Mouse (Mus musculus) lung, adult 2 months (tissue): Measurements from ENCODE around the gene Nhej1.

ENCODE experiments used
- CTCF ChIP-seq: fragments of 200-500 bp; IDR thresholded peaks from 2 replicates; pipeline ENCODE4 v1.5.1; 2011; ENCODE audit warnings: mild to moderate bottlenecking, low read length, control low read depth; ENCODE audit not compliant: insufficient read depth
- POLR2A ChIP-seq: fragments of 200-500 bp; IDR thresholded peaks from 2 replicates; pipeline ENCODE4 v1.6.1; 2011; ENCODE audit warnings: low read depth, mild to moderate bottlenecking, control low read depth, low read length, borderline replicate concordance; ENCODE audit errors: extremely low read depth

DNA sequence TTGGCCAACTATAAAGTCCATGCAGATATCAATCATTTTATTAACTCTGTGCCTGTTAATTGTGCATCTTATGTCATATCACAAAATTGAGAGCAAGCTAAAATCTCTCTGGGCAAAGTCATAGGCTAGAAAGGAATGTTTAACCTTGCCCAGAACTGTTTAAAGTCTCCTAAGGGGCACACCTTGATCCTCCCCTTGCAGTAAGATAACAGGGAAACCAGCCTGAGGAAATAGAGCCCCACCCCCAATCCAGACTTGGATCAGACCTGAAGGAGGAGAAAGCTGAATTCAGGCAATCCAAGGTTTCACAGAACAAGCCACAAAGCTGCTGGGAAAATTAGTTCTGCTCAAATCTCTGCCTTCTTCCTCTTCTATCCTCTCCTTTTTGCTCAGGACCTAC lies 114.2 kb downstream of the Nhej1 start:
- TF ChIP-seq POLR2A (no peak), CTCF (no peak)
